Mouse (Mus musculus): ENCODE data around the gene Emb.

GRCm38 (mm10) chr13:117185329-117185728 lies 23.0 kb upstream of the Emb start:
- TF ChIP-seq GATA1 (IDR thresholded peaks at IDR 0.05; ENCODE audit: borderline replicate concordance, low read length) (no peak), FLI1 (IDR thresholded peaks at IDR 0.05; ENCODE audit: low read length) (no peak)
